Mouse (Mus musculus) layer of hippocampus, postnatal 25 days (tissue): ENCODE data around the gene Cdipt. TPM values are rescaled to one million over a fixed set of nuclear protein-coding genes. Genes with fewer than 3 reads are reported as not detected.

Source experiments
- DNase-seq, 2 experiments: peaks; one replicate each; pipeline ENCODE4 v3.0.0; 2022; ENCODE audit warnings: mixed read lengths in 2 of 2, low spot score in 1 of 2; ENCODE audit errors: extremely low spot score in 1 of 2
- total RNA-seq, 2 experiments: library from RNA; stranded (reverse); gene quantifications; 2 replicates each; pipeline ENCODE4 v1.2.3; 2021

Gene Cdipt
- total RNA-seq, 2 experiments from 2014 or later = 157 to 177 TPM

DNA sequence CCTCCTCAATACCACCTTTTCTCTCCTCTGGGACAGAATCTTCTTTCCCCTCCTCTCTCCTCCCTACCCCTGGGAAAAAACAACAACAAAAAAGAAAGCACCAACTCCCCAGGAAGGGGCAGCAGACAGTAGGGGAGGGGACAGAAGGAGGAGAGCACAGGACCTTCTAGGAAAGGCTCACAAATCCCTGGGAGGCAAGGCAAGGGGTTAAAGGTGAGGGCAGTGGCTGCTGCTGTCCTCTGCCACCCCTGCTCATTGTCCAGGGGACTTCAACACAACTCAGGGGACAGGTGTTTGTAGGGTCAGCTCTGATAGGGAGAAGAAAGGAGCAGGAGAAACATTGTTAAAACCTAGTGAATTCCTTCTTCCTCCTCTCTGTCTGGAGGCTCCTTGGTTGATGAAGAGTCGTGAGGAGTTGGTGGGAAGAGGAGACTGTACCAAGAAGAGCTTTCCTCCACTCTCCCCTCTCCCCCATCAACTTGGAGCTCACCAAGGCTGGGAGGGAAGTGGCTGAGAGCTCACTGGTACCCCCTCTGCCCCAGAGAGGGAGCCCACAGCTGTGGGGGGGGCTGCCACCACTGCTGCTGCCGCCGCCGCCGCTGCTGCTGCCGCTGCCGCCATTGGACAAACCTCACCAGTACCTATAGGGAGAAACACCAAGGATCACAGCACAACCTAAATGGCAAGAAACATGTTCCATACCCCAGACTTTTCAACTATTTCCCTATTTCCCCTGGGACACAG, 47.0 kb downstream of the Cdipt start:
- no peak for DNase-seq

DNA sequence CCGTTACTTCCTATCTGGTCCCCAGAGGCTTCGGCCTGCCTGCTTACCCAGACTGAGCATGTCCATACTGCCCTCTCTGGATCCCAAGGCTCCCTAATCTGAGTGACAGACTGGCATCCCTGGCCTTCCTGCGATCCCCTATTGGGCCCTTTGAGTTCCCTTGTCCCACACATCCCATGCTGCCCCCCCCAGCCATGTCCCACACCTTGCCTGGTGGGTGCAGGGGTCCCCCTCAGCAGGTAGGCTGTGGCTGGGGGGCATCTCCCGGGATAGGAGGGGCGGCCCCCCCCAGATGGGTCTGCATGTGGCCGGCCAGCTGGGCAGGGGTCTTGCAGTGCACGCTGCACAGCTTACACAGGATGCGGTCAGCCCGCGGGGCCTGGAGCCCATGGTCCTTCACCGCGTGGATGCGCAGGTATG, 47.6 kb downstream of the Cdipt start:
- no peak for DNase-seq

DNA sequence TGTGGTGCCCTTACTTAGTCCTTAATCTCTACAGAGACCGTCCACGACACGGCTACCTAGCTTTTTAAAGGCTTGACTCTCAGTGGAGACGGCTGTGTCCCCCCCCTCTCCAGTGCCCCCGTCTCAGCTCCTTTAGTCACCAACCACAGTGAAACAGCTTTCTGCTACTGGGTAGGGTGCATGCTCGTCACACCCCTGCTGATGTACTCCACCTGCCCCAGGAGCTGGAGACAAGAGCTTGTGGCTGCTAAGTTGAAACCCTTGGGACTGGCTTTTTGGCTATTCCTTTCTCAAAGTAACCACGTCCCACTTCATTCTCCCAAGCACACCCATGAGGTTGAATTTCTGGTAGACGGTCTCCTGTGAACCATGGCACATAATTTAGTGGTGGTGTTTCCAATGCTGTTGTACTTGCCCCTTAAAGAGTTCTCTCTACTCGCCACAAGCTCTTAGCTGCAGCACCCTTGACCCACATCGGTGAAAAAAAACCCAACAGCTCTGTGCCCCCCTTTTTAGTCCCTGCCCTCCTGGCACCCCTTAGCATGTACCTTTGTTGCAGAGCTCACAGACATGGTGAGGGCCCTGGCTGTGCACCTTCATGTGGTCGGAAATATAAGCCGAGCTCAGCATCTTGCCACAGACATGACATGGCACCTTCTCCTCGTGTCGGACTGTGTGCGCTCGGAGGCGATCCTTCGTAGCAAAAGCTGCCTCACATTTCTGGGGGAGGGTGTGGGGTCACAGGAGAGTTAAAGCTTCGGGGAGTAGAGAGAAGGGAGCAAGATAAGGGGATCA, 48.4 kb downstream of the Cdipt start:
- no peak for DNase-seq

DNA sequence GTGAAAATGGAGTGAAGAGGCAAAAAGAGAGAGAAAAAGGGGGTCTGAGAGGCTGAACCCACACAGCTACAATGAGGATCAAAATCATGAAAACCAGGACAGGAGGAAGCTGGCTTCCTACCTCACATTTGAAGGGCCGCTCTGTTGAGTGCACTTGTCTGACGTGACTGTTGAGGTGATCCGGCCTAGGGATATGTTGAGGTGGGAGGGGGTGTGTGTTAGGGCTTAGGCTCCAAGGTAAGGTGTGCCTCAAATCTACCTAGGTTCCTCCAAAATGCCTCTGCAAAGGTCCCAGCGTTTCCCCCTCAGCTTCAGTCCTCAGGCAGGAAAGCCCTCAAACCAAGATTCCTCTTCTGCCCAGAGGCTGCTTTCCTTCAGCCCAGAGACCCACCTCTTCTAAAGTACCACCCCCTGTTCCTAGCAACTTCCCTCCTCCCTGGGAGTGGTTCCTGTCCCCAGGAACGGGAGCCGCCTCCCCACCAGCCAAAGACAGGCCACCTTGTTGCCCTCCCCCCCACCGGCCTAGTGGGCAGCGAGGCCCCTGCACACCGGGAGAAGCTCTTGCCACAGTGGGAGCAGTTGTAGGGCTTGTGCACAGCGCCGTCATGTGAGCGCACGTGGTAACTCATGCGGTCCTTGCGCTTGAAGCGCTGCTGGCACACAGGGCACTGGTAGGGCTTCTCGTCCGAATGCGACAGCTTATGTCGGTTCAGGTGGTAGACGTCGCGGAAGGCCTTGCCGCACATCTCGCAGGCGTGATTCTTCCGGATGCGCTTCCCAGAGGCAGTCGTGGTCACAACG, 49.2 kb downstream of the Cdipt start:
- peak; percentile 63 to 69 for DNase-seq

DNA sequence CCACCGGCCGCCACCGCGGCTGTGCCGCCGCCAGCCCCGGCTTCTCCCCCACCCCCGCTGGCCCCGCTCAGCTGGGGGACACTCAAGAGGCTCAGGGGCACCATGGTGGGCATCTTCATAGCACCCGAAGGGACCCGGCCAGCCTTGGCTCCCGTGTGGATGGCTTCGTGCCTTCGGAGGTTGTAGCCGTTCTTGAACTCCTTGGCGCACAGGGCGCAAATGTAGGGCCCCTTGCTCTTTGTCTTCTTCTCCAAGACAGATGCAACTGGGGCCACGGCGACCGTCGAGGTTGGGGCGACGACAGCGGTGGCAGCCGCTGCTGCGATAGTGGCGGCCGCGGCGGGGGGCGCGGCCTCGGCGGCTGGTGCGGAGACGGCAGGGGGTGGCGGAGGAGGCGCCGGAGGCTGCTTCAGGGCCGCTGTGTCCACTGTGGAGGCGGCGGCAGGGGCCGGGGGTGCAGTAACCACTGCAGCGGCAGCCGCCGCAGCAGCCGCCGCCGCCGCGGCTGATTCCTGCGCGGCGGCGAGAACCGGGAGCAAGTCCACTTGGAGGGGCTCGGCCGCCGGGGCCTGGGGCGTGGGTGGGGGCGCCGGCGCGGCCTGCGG, 49.9 kb downstream of the Cdipt start:
- DNase-seq = no peak

DNA sequence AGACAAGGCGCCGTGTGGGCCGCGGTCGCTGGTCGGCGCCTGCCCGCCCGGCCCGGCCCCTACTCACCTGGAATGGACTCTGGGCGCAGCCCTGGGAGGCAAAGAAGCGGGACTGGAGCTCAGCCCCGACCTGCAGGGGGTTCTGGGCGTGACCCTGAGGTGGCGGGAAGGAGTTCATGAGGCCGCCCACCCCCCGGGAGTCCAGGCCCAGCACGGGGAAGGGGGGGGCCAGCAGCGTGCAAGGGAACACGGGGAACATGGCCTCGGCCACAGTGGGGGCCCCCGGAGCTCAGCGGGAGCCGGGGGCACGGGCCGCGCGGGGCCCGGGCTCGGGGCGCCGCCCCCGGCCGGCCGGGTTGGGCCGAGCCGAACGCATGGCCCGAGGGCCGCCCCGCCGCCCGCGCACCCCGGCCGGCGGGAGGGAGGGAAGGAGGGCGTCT, 50.5 kb downstream of the Cdipt start:
- no peak for DNase-seq

DNA sequence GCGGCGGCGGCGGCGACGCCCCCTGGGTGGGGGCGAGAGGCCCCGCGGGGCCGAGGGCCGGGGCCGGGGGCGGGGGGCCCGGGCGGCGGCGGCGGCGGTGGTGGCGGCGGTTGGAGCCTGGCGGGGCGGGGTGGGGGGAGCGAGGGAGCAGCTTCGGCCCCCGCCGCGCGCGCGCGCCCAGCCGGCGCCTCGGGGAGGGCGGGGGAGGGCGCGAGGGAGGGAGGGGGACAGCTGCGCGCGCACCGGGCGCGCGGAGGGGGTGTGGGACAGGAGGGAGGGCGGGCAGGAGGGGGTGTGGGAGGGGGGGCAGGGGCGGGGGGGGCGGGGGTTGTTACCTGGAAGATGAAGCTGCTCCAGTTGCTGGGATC, 50.9 kb downstream of the Cdipt start:
- DNase-seq = peak in 1 of 2 experiments; percentile 53

DNA sequence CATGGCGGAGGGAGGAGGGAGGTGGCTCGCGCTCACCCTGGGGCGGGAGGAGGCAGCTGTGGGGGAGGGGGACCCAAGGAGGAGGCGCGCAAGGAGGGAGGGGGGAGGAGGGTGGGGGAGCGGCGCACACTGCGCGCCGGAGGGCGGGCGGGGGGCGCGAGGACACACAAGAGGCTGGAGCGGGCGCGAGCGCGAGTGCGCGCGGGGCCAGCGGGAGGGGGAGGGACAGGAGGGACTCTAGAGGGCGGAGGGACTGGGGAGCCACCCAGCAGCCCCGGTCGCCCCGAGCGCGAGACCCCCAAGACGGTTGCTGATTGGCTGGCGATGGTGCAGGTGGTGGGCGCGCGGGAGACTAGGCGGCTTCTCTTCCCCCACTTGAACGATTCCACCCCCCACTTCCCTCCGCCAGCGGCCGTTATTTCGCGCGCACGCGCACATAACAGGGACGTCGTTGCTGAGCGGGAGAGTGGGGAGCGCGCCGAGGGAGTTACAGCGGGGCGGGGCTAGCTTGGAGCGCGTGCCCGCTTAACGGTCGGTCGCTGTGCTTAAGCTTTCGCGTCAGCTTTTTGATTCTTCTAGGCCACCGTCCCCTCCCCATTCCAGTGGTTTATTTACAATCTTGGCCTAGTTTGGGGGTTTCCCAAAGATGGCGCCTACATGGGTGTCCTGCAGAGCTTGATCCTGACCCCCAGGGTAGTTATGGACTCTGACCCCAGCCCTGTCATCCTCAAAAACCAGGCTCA, 51.4 kb downstream of the Cdipt start, which contains the start of gene Maz:
Gene Maz, minus strand, starts transcription at position 54 of the 743 bp plus-strand sequence.
- DNase-seq = peak; percentile 97 to 98

DNA sequence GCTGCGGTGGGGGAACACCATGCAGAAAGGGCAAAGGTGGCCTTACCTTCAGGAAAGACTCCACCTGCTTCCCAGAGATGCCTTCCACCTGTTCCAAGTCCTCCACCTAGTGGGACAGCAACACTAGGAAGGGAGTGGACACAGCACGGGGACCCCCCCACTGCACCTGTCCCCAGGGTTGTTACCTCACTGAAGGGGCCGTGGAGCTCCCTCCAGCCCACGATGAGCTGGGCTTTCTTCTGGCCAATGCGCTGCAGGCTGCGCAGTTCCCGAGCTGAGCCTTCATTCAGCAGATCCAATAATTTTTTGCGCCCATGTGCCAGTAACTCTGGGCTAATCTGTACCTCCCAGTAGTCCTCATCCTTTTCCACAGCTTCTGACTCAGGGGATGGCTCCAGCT, 52.2 kb downstream of the Cdipt start:
- DNase-seq = no peak

Other genes with a start within 250 kb of the Cdipt start
- 100 to 1,000 TPM; 147 to 168 TPM for gene Mapk3, start 216.3 kb upstream of the Cdipt start, total RNA-seq
- gene Gdpd3, start 209.6 kb upstream of the Cdipt start, total RNA-seq = 1 to 10 TPM; 1.7 to 4.3 TPM
- 100 to 1,000 TPM; 268 to 293 TPM for gene Ypel3, start 199.0 kb upstream of the Cdipt start, total RNA-seq
- under 1 TPM; 0.39 to 0.82 TPM for gene Tbx6, start 194.4 kb upstream of the Cdipt start, total RNA-seq
- 10 to 100 TPM; 53.3 to 55.0 TPM for gene Ppp4c, start 183.4 kb upstream of the Cdipt start, total RNA-seq
- 10 to 100 TPM; 80.3 to 95.6 TPM for gene Fam57b, start 178.2 kb upstream of the Cdipt start, total RNA-seq
- gene 4930451I11Rik, start 144.3 kb upstream of the Cdipt start, total RNA-seq = not detected
- gene Doc2a, start 128.5 kb upstream of the Cdipt start, total RNA-seq = 10 to 100 TPM; 15.6 to 16.2 TPM
- 10 to 100 TPM; 19.5 to 31.1 TPM for gene Hirip3, start 113.9 kb upstream of the Cdipt start, total RNA-seq
- 10 to 100 TPM; 50.7 to 51.7 TPM for gene Ino80e, start 113.5 kb upstream of the Cdipt start, total RNA-seq
- 100 to 1,000 TPM; 150 to 163 TPM for gene Taok2, start 91.2 kb upstream of the Cdipt start, total RNA-seq
- 10 to 100 TPM; 20.2 to 25.5 TPM for gene Tmem219, start 53.0 kb upstream of the Cdipt start, total RNA-seq
- 100 to 1,000 TPM; 150 to 160 TPM for gene Kctd13, start 47.0 kb upstream of the Cdipt start, total RNA-seq
- 10 to 100 TPM; 33.4 to 36.6 TPM for gene Asphd1, start 26.3 kb upstream of the Cdipt start, total RNA-seq
- gene Sez6l2, start 25.4 kb upstream of the Cdipt start, total RNA-seq = 100 to 1,000 TPM; 411 to 438 TPM
- gene Cdiptos, start 184 bp downstream of the Cdipt start, total RNA-seq = not detected
- 1 to 10 TPM; 7.0 to 7.4 TPM for gene Mvp, start 38.7 kb downstream of the Cdipt start, total RNA-seq
- gene Pagr1b, start 40.6 kb downstream of the Cdipt start, total RNA-seq = not detected
- 10 to 100 TPM; 20.5 to 27.7 TPM for gene Pagr1a, start 41.4 kb downstream of the Cdipt start, total RNA-seq
- gene Gm42742, start 45.2 kb downstream of the Cdipt start, total RNA-seq = 10 to 100 TPM; 51.0 to 57.8 TPM
- gene Prrt2, start 45.3 kb downstream of the Cdipt start, total RNA-seq = 100 to 1,000 TPM; 226 to 235 TPM
- gene Maz, start 51.1 kb downstream of the Cdipt start, total RNA-seq = 100 to 1,000 TPM; 272 to 282 TPM
- gene Kif22, start 66.6 kb downstream of the Cdipt start, total RNA-seq = 1 to 10 TPM; 6.7 to 8.7 TPM
- not detected for gene Zg16, start 111.4 kb downstream of the Cdipt start, total RNA-seq
- 1 to 10 TPM; 1.2 to 1.5 TPM for gene AI467606, start 115.4 kb downstream of the Cdipt start, total RNA-seq
- gene Qprt, start 146.3 kb downstream of the Cdipt start, total RNA-seq = under 1 TPM; 0.30 to 0.35 TPM
- gene Spn, start 161.9 kb downstream of the Cdipt start, total RNA-seq = under 1 TPM; 0.28 to 0.42 TPM
- gene Cd2bp2, start 220.1 kb downstream of the Cdipt start, total RNA-seq = 10 to 100 TPM; 92.1 to 95.7 TPM
- 10 to 100 TPM; 97.2 to 99.9 TPM for gene Tbc1d10b, start 232.6 kb downstream of the Cdipt start, total RNA-seq
- gene Mylpf, start 233.0 kb downstream of the Cdipt start, total RNA-seq = 1 to 10 TPM in 1 of 2 experiments, under 1 TPM in 1; 0.96 to 2.9 TPM